Mouse (Mus musculus) subcutaneous adipose tissue, adult 2 months (tissue): ENCODE results near the gene Cav3. TPM values are rescaled to one million over a fixed set of nuclear protein-coding genes. Genes with fewer than 3 reads are reported as not detected.

Source experiments
- polyA plus RNA-seq: library from polyadenylated mRNA; depleted of rRNA; stranded (reverse); fragments of >200 nt; gene quantifications from 2 replicates; pipeline ENCODE4 v1.2.3, GENCODE M21; 2012; ENCODE audit warnings: low replicate concordance; rRNA removed

The Cav3 gene
- polyA plus RNA-seq: 0.33 and 0.89 TPM in 2 replicates

GRCm38 (mm10) chr6:112459341-112459749, at the start of gene Cav3:
TSS of gene Cav3 (plus strand) at chr6:112459505.

GRCm38 (mm10) chr6:112489910-112490559, 30.7 kb downstream of the Cav3 start, which contains the start of gene Oxtr:
TSS of gene Oxtr (minus strand) at chr6:112489943.

Other genes starting within 250 kb of the Cav3 start
- 9.0 and 21.5 TPM in 2 replicates for gene Lmcd1, start 185.7 kb upstream of the Cav3 start, polyA plus RNA-seq
- gene Ssu2, start 71.5 kb upstream of the Cav3 start, polyA plus RNA-seq: 4.3 and 6.5 TPM in 2 replicates
- gene Oxtr, start 30.4 kb downstream of the Cav3 start, polyA plus RNA-seq: 50.7 and 59.5 TPM in 2 replicates
- 1.2 and 4.6 TPM in 2 replicates for gene Rad18, start 237.2 kb downstream of the Cav3 start, polyA plus RNA-seq